Mouse (Mus musculus) C2C12 (cell line): ENCODE data around the gene Cyp2e1. TPM values are rescaled to one million over a fixed set of nuclear protein-coding genes. Genes with fewer than 3 reads are reported as not detected.

Experiments
- H3K27me3 ChIP-seq: one replicate; pipeline ENCODE4 v1.6.1; 2011; ENCODE audit not compliant: control insufficient read depth, insufficient read depth, insufficient read length
- H3K36me3 ChIP-seq: one replicate; pipeline ENCODE4 v1.6.1; 2011; ENCODE audit not compliant: control insufficient read depth, insufficient read depth
- H3K4me3 ChIP-seq: one replicate; pipeline ENCODE4 v1.5.1; 2011; ENCODE audit warnings: mild to moderate bottlenecking, control low read depth; ENCODE audit not compliant: poor library complexity, insufficient read depth, severe bottlenecking
- H3K79me2 ChIP-seq: one replicate; pipeline ENCODE4 v1.6.1; 2011; ENCODE audit not compliant: control insufficient read depth, insufficient read depth
- H3K79me3 ChIP-seq: one replicate; pipeline ENCODE4 v1.6.1; 2011; ENCODE audit warnings: low read depth, control low read depth
- H3ac ChIP-seq: one replicate; pipeline ENCODE3; 2011; ENCODE audit warnings: low read depth; ENCODE audit not compliant: control insufficient read depth, insufficient read length
- CEBPB ChIP-seq: IDR thresholded peaks from one replicate; pipeline ENCODE4 v1.6.1; 2011; ENCODE audit warnings: low read depth, mild to moderate bottlenecking, control low read depth, moderate library complexity
- CTCF ChIP-seq: IDR thresholded peaks from one replicate; pipeline ENCODE4 v1.5.1; 2011; ENCODE audit not compliant: control insufficient read depth, insufficient read depth, insufficient read length
- FOSL1 ChIP-seq: IDR thresholded peaks from one replicate; pipeline ENCODE4 v1.8.0; 2011; ENCODE audit warnings: mild to moderate bottlenecking, low read length; ENCODE audit not compliant: poor library complexity, insufficient read depth, severe bottlenecking
- MAX ChIP-seq: IDR thresholded peaks from one replicate; pipeline ENCODE4 v1.6.1; 2011; ENCODE audit warnings: mild to moderate bottlenecking, control low read depth
- MYOD1 ChIP-seq: IDR thresholded peaks from one replicate; pipeline ENCODE4 v1.6.1; 2011; ENCODE audit warnings: low read depth; ENCODE audit not compliant: control insufficient read depth, insufficient read length
- MYOG ChIP-seq: IDR thresholded peaks from one replicate; pipeline ENCODE4 v1.6.1; 2011; ENCODE audit not compliant: control insufficient read depth, insufficient read length; ENCODE audit errors: extremely low read depth
- USF1 ChIP-seq: IDR thresholded peaks from one replicate; pipeline ENCODE4 v1.6.1; 2011; ENCODE audit warnings: low read depth, mild to moderate bottlenecking, control low read depth, moderate library complexity
- polyA plus RNA-seq: library from polyadenylated mRNA; unstranded; fragments of >200 nt; fragmentation: generic; extraction: Trizol; gene quantifications from one replicate; pipeline ENCODE4 v1.2.1, GENCODE M21; 2012; ENCODE audit warnings: missing spikeins

The Cyp2e1 gene
- polyA plus RNA-seq, 1 experiment = not detected

DNA sequence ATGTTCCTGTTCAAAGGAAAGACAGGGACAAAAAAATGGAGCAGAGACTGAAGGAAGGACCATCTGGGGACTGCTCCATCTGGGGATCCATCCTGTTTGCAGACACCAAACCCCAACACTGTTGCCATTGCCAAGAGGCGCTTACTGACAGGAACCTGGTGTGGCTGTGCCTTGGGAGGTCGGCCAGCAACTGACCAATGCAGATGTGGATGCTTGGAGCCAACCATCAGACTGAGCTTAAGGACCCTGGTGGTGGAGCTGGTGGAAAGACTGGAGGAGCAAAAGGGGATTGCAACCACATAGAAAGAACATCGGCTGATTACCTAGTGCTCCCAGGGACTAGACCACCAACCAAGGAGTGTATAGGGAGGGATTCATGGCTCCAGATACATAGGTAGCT, 16.1 kb upstream of the Cyp2e1 start:
- no peaks in the 10 kb centered on the region for H3K27me3 ChIP-seq
- TF ChIP-seq CTCF (no peak), USF1 (no peak), MAX (no peak), MYOD1 (no peak), MYOG (no peak), CEBPB (no peak), FOSL1 (no peak)
- H3K79me3 ChIP-seq = no peaks in the 10 kb centered on the region
- no peak overlapping the region for H3K4me3 ChIP-seq
- no peak overlapping the region for H3ac ChIP-seq
- H3K79me2 ChIP-seq = no peaks in the 10 kb centered on the region
- H3K36me3 ChIP-seq = no peaks in the 10 kb centered on the region

DNA sequence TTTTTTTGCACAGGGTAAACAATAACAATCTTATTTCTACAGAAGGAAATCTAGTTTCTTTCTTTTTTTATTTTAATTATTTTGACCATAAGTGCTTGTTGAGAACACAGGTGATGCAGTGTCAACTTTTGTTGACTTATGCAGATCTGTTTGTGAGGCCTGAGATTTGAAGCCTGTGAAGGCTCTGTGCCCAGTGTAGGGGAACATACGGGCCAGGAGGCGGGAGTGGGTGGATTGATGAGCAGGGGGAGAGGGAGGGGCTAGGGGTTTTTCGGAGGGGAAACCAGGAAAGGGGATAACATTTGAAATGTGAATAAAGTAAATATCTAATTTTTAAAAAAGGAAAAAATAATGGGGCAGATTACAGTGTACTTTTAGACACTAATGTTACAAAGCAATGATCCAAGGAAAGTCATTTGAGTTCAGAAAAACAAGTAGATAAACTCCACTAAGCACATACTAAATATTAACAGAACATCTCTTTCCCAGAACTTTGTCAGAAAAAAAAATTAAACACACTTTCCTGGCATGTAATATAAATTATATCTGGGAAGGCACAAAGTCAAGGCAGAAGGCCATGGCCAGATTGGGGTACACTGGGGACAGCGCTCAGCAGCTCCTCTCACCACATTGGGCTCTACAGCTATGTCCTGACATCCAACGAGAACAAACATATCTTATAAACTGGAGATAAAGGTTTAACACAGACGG, 15.3 kb upstream of the Cyp2e1 start:
- H3ac ChIP-seq = no peak overlapping the region
- no peak for TF ChIP-seq MYOD1
- no peak for TF ChIP-seq FOSL1
- TF ChIP-seq USF1 = no peak
- TF ChIP-seq CEBPB = no peak
- no peak for TF ChIP-seq CTCF
- TF ChIP-seq MYOG = no peak

DNA sequence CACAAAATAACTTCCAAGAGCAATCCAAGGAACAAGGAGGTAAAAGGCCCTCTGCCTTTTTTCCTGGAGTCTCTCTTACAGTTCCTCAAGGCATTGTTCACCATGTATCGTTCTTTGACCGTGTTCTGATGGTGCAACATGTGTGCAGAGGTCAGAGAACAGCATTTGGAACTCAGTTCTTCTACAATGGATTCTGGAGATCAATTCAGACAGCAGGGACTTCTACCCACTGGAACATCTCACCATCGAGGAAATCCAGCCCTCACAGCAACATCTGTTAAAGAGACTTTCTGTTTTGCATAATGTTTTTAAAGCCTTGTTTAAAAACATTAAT, 14.7 kb upstream of the Cyp2e1 start:
- Histone ChIP-seq H3K79me2 (no peaks in the 10 kb centered on the region), H3K4me3 (no peak overlapping the region), H3K36me3 (no peaks in the 10 kb centered on the region), H3ac (no peak overlapping the region), H3K79me3 (no peaks in the 10 kb centered on the region), H3K27me3 (no peaks in the 10 kb centered on the region)
- TF ChIP-seq CTCF (no peak), FOSL1 (no peak), MYOD1 (no peak), MAX (no peak), CEBPB (no peak), USF1 (no peak), MYOG (no peak)

More for the DNA sequence above, 15.3 kb upstream of the Cyp2e1 start:
- Histone ChIP-seq H3K79me3 (no peaks in the 10 kb centered on the region), H3K79me2 (no peaks in the 10 kb centered on the region), H3K36me3 (no peaks in the 10 kb centered on the region), H3K27me3 (no peaks in the 10 kb centered on the region), H3K4me3 (no peak overlapping the region)

DNA sequence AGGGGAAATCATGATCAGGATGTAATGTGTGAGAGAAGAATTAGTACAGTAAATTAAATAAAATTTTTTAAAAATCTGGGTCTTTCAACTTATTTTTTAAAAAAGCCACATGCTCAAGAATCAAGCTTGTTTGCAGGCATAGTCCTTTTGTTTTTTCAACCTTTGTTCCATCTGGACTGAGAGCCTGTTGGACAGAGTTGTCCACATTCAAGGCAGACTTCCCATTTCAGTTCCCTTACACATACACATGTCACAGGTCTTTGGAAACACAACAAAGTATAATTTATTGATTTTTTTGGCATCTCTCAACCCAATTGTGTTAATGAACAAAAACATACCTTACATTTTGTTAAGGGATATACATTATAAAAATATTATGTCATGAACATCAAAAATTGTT, 9.0 kb upstream of the Cyp2e1 start:
- H3K36me3 ChIP-seq = no peaks in the 10 kb centered on the region
- no peak overlapping the region for H3ac ChIP-seq
- peaks cover 4% of the 10 kb centered on the region for H3K27me3 ChIP-seq
- no peak overlapping the region for H3K4me3 ChIP-seq
- no peaks in the 10 kb centered on the region for H3K79me3 ChIP-seq
- no peaks in the 10 kb centered on the region for H3K79me2 ChIP-seq
- TF ChIP-seq FOSL1 (no peak), CTCF (no peak), USF1 (no peak), CEBPB (no peak), MAX (no peak), MYOG (no peak), MYOD1 (no peak)

DNA sequence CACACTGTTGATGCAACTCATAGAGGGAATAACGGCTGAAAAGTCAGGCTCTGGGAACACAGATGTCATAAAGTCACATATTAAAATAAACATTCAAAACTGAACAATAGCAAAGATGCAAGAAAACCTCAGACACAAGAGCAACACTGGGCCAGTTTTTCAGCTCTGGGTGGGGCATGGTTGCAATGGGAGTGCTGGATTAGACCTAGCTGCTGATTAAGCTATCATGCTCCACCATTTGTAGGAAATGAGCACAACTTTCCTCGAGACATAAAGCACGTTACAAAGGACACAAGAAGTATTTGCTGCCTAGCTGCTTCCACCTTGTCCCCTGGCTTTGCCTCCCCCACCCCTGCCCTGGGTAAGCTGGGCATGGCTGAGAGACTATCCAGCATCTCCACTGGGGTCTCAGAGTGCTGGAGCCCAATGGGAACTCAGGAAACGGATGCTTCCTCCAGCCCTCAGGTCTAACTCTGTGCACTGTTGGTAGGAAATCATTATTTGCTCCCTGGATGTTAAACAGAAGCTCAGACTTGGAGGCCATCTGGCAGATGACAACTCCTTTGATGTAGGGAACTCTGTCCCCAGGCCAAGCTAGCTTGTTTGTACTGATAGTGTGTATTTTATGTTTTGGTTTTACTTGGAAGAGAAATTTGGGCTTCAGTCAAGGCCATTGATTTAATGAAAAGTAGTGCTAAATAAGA, 7.2 kb upstream of the Cyp2e1 start:
- Histone ChIP-seq H3K36me3 (no peaks in the 10 kb centered on the region), H3ac (no peak overlapping the region), H3K4me3 (no peak overlapping the region), H3K79me2 (no peaks in the 10 kb centered on the region), H3K27me3 (peaks cover 4% of the 10 kb centered on the region), H3K79me3 (no peaks in the 10 kb centered on the region)
- TF ChIP-seq FOSL1 = no peak
- no peak for TF ChIP-seq MYOG
- TF ChIP-seq MAX = no peak
- TF ChIP-seq CTCF = no peak
- no peak for TF ChIP-seq USF1
- TF ChIP-seq MYOD1 = no peak
- TF ChIP-seq CEBPB = no peak
